Mouse (Mus musculus) heart, embryonic 15.5 days (tissue): ENCODE results near the gene Tmem151b. TPM values are rescaled to one million over a fixed set of nuclear protein-coding genes. Genes with fewer than 3 reads are reported as not detected.
A peak's percentile ranks its signal among the peaks of the same experiment; 100 is the strongest.

Experiments used
- ATAC-seq: fragments of 200-750 bp; cut with Nextera tagmentation; replicated peaks from 2 replicates; pipeline ENCODE4 v1.8.0; 2017; ENCODE audit warnings: low read depth, moderate TSS enrichment; ENCODE audit not compliant: insufficient number of reproducible peaks, insufficient read depth, low FRiP score
- H3K27ac ChIP-seq: fragments of 300-500 bp; sonication (generic); 2 replicates; pipeline ENCODE4 v1.5.1; 2015; ENCODE audit warnings: mild to moderate bottlenecking, inconsistent platforms
- H3K27me3 ChIP-seq: fragments of 300-500 bp; sonication (generic); 2 replicates; pipeline ENCODE4 v1.6.1; 2015; ENCODE audit warnings: inconsistent platforms
- H3K36me3 ChIP-seq: fragments of 300-500 bp; sonication (generic); 2 replicates; pipeline ENCODE4 v1.6.1; 2015; ENCODE audit warnings: mild to moderate bottlenecking, inconsistent platforms
- H3K4me1 ChIP-seq: fragments of 300-500 bp; sonication (generic); replicated peaks from 2 replicates; pipeline ENCODE4 v1.6.1; 2015; ENCODE audit warnings: inconsistent platforms
- H3K4me2 ChIP-seq: fragments of 300-500 bp; sonication (generic); 2 replicates; pipeline ENCODE4 v1.6.1; 2015; ENCODE audit warnings: inconsistent platforms, mild to moderate bottlenecking, moderate library complexity
- H3K4me3 ChIP-seq: fragments of 300-500 bp; sonication (generic); 2 replicates; pipeline ENCODE4 v1.5.1; 2015; ENCODE audit warnings: mild to moderate bottlenecking, inconsistent platforms
- H3K9ac ChIP-seq: fragments of 300-500 bp; sonication (generic); 2 replicates; pipeline ENCODE4 v1.6.1; 2015; ENCODE audit warnings: mild to moderate bottlenecking, inconsistent platforms
- H3K9me3 ChIP-seq: fragments of 300-500 bp; sonication (generic); replicated peaks from 2 replicates; pipeline ENCODE4 v1.6.1; 2016; ENCODE audit warnings: inconsistent platforms
- whole genome bisulfite sequencing: fragments of 180-500 bp; shearing (Covaris S2); methylation state at CpG from one replicate; pipeline ENCODE4 v1.1.7; 2015; ENCODE audit warnings: mixed read lengths; 5-methylcytosine and 5-hydroxymethylcytosine counted together
- polyA plus RNA-seq: library from polyadenylated mRNA; unstranded; fragments of >200 nt; fragmentation: Nextera tagmentation; extraction: Ambion mirVana; gene quantifications from 2 replicates; pipeline ENCODE4 v1.2.1, GENCODE M21; 2015

The Tmem151b gene
- polyA plus RNA-seq, 1 experiment from 2014 or later = 0.96 TPM

DNA sequence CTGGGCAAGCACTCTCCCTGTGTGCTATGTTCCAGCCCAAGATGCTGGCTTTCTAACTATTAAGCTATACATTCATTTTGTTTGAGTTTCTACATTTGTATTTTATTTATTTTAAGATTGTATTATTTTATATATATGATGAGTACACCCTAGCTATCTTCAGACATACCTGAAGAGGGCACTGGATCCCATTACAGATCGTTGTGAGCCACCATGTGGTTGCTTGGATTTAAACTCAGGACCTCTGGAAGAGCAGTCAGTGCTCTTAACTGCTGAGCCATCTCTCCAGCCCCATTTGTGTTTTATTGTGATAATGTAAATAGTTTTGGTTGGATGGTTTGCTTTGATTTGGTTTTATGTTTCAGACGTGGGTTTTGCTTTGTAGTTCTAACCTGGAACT lies 50.0 kb downstream of the Tmem151b start:
- ATAC-seq = no peak

DNA sequence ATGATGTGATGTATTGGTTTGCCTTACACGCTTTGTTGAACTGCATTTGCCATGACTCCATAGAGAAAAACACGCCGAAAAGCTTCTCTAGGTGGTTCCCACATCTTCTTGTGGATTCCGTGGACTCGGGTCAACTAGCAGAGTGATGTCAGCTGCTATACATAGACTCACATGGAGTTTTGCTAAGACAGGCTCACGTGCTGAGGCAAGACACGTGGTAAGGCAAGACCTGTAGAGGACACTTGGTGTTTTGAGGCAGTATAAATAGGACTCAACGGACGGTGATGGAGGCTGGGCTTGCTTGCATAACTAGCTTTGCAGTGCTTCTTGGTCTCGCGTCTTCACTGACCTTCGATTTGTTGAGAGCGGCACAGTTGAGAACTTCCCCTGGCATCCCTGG lies 51.1 kb downstream of the Tmem151b start:
- Histone ChIP-seq H3K9ac (no peak overlapping the region), H3K27me3 (0 out of 2 replicates have a peak, but pooled peaks cover 2% of the 10 kb centered on the region), H3K4me1 (peaks cover 6% of the 10 kb centered on the region; the same call in 1 of the 2 replicates), H3K9me3 (no peaks in the 10 kb centered on the region), H3K27ac (no peak overlapping the region), H3K4me2 (no peak overlapping the region), H3K36me3 (no peaks in the 10 kb centered on the region), H3K4me3 (no peak overlapping the region)
- ATAC-seq = 0 out of 2 replicates have a peak, but pooled peaks have one; percentile 67
- WGBS = 57% methylated on average over 13 of the region's 13 CpGs

More for the DNA sequence above, 50.0 kb downstream of the Tmem151b start:
- H3K9me3 ChIP-seq = no peaks in the 10 kb centered on the region
- no peaks in the 10 kb centered on the region for H3K36me3 ChIP-seq
- H3K27ac ChIP-seq = no peak overlapping the region
- no peak overlapping the region for H3K4me3 ChIP-seq
- no peak overlapping the region for H3K4me2 ChIP-seq
- WGBS = 51% methylated on average over 2 of the region's 2 CpGs
- H3K27me3 ChIP-seq = no peaks in the 10 kb centered on the region
- H3K9ac ChIP-seq = no peak overlapping the region
- peaks cover 6% of the 10 kb centered on the region; the same call in 1 of the 2 replicates for H3K4me1 ChIP-seq

DNA sequence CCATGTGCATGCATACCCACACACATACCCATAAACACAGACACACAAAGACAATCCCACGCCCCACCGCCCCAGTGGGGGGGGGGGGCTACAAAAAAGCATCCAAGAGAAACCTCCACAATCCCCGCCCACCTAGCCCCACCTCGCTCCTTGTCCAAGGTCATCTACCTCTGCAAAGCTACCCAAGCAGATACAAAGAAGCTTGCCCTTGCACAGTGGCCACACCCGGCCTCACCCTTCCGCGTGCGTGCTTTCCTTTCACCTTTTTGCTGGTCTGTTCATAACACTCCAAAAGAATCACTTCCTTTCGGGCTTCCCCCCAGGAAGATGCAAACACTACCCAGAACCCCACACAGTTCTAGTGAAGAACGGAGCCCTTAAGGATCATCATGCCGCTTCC lies 54.1 kb downstream of the Tmem151b start:
- 70% methylated on average over 11 of the region's 11 CpGs for WGBS
- no peak overlapping the region for H3K4me2 ChIP-seq

More for the DNA sequence above, 54.1 kb downstream of the Tmem151b start:
- no peaks in the 10 kb centered on the region for H3K36me3 ChIP-seq
- H3K4me1 ChIP-seq = peaks cover 6% of the 10 kb centered on the region; the same call in 1 of the 2 replicates
- H3K27ac ChIP-seq = no peak overlapping the region
- no peak for ATAC-seq
- H3K9ac ChIP-seq = no peak overlapping the region
- no peak overlapping the region for H3K4me3 ChIP-seq
- 0 out of 2 replicates have a peak, but pooled peaks cover 5% of the 10 kb centered on the region for H3K27me3 ChIP-seq
- no peaks in the 10 kb centered on the region for H3K9me3 ChIP-seq

Other genes starting within 250 kb of the Tmem151b start
- 39.3 and 44.8 TPM in 2 replicates for gene Cdc5l, start 115.9 kb downstream of the Tmem151b start, polyA plus RNA-seq
- gene Spats1, start 74.3 kb downstream of the Tmem151b start, polyA plus RNA-seq = 1.3 and 1.6 TPM in 2 replicates
- gene Aars2, start 42.8 kb downstream of the Tmem151b start, polyA plus RNA-seq = 19.2 and 22.5 TPM in 2 replicates
- 0.16 and 0.29 TPM in 2 replicates for gene Tcte1, start 26.2 kb downstream of the Tmem151b start, polyA plus RNA-seq
- 3.0 and 6.8 TPM in 2 replicates for gene Nfkbie, start 6.0 kb upstream of the Tmem151b start, polyA plus RNA-seq
- 75.8 and 98.4 TPM in 2 replicates for gene Slc35b2, start 14.2 kb upstream of the Tmem151b start, polyA plus RNA-seq
- 1,147 and 1,218 TPM in 2 replicates for gene Hsp90ab1, start 23.6 kb upstream of the Tmem151b start, polyA plus RNA-seq
- 90.9 and 120 TPM in 2 replicates for gene Slc29a1, start 49.9 kb upstream of the Tmem151b start, polyA plus RNA-seq
- gene Mymx, start 52.4 kb upstream of the Tmem151b start, polyA plus RNA-seq = 0.16 and 0.24 TPM in 2 replicates
- 0.26 and 0.39 TPM in 2 replicates for gene Capn11, start 109.6 kb upstream of the Tmem151b start, polyA plus RNA-seq
- gene Mrpl14, start 136.6 kb upstream of the Tmem151b start, polyA plus RNA-seq = 124 and 133 TPM in 2 replicates
- 35.1 and 42.4 TPM in 2 replicates for gene Tmem63b, start 137.2 kb upstream of the Tmem151b start, polyA plus RNA-seq
- 0.60 and 0.98 TPM in 2 replicates for gene 1600014C23Rik, start 184.2 kb upstream of the Tmem151b start, polyA plus RNA-seq